Mouse (Mus musculus) limb, embryonic 11.5 days (tissue): ENCODE results near the gene Cckar. TPM values are rescaled to one million over a fixed set of nuclear protein-coding genes. Genes with fewer than 3 reads are reported as not detected.

Experiments used
- ATAC-seq: fragments of 200-750 bp; cut with Nextera tagmentation; 2 replicates; pipeline ENCODE4 v1.8.0; 2017; ENCODE audit warnings: low read depth; ENCODE audit not compliant: insufficient number of reproducible peaks, low FRiP score, low TSS enrichment
- DNase-seq: peaks from one replicate; pipeline ENCODE4 v3.0.0-alpha.2; 2015; ENCODE audit warnings: low spot score
- H3K27ac ChIP-seq: fragments of 300-500 bp; sonication (generic); replicated peaks from 2 replicates; pipeline ENCODE4 v1.5.1; 2014; ENCODE audit warnings: low read depth, mild to moderate bottlenecking, low read length
- H3K27me3 ChIP-seq: fragments of 300-500 bp; sonication (generic); 2 replicates; pipeline ENCODE4 v1.6.1; 2014; ENCODE audit warnings: mild to moderate bottlenecking, low read length, mixed read lengths; ENCODE audit not compliant: control insufficient read depth, insufficient read depth
- H3K36me3 ChIP-seq: fragments of 300-500 bp; sonication (generic); 2 replicates; pipeline ENCODE4 v1.6.1; 2014; ENCODE audit warnings: mild to moderate bottlenecking, low read length, moderate library complexity, mixed read lengths; ENCODE audit not compliant: control insufficient read depth, insufficient read depth
- H3K4me1 ChIP-seq: fragments of 300-500 bp; sonication (generic); 2 replicates; pipeline ENCODE4 v1.6.1; 2014; ENCODE audit warnings: low read length, mixed read lengths; ENCODE audit not compliant: control insufficient read depth, insufficient read depth
- H3K4me2 ChIP-seq: fragments of 300-500 bp; sonication (generic); 2 replicates; pipeline ENCODE4 v1.6.1; 2014; ENCODE audit warnings: low read depth, mild to moderate bottlenecking, moderate library complexity; ENCODE audit not compliant: severe bottlenecking
- H3K4me3 ChIP-seq: fragments of 300-500 bp; sonication (generic); 2 replicates; pipeline ENCODE4 v1.5.1; 2014; ENCODE audit warnings: low read depth, low read length
- H3K9ac ChIP-seq: fragments of 300-500 bp; sonication (generic); 2 replicates; pipeline ENCODE4 v1.6.1; 2014; ENCODE audit warnings: mild to moderate bottlenecking, low read length
- H3K9me3 ChIP-seq: fragments of 300-500 bp; sonication (generic); 2 replicates; pipeline ENCODE4 v1.6.1; 2016; ENCODE audit warnings: low read length; ENCODE audit not compliant: control insufficient read depth
- WGBS: fragments of 180-500 bp; shearing (Covaris S2); extraction: QIAGEN DNeasy Blood & Tissue Kit; methylation state at CpG from one replicate; pipeline ENCODE4 v1.1.7; 2014; 5-methylcytosine and 5-hydroxymethylcytosine counted together
- polyA plus RNA-seq: library from polyadenylated mRNA; unstranded; fragments of >200 nt; fragmentation: Nextera tagmentation; extraction: Ambion mirVana; gene quantifications from 2 replicates; pipeline ENCODE4 v1.2.1, GENCODE M21; 2014

The Cckar gene
- polyA plus RNA-seq, 1 experiment from 2014 or later, result 0.07 TPM

- H3K9me3 ChIP-seq, result no peaks in the 10 kb centered on the region
- DNase-seq, result no peak
- H3K27me3 ChIP-seq, result no peaks in the 10 kb centered on the region
- no peak overlapping the region for H3K4me3 ChIP-seq
- no peak for ATAC-seq
- H3K4me2 ChIP-seq, result no peak overlapping the region
- H3K27ac ChIP-seq, result no peak overlapping the region
- no peak overlapping the region for H3K9ac ChIP-seq
- H3K4me1 ChIP-seq, result no peaks in the 10 kb centered on the region
- no peaks in the 10 kb centered on the region for H3K36me3 ChIP-seq
- WGBS, result 89% methylated on average over 10 of the region's 10 CpGs
Measured at GRCm38 (mm10) chr5:53670321-53670938, 37.1 kb downstream of the Cckar start.

GRCm38 (mm10) chr5:53668021-53668420 is 39.5 kb downstream of the Cckar start:
- H3K4me1 ChIP-seq, result no peaks in the 10 kb centered on the region
- H3K27ac ChIP-seq, result no peak overlapping the region
- ATAC-seq (no peak), DNase-seq (no peak)
- H3K4me2 ChIP-seq, result no peak overlapping the region
- no peaks in the 10 kb centered on the region for H3K9me3 ChIP-seq
- no peaks in the 10 kb centered on the region for H3K36me3 ChIP-seq
- WGBS, result 91% methylated on average over 5 of the region's 5 CpGs
- H3K27me3 ChIP-seq, result no peaks in the 10 kb centered on the region
- H3K4me3 ChIP-seq, result no peak overlapping the region
- H3K9ac ChIP-seq, result no peak overlapping the region

- no peaks in the 10 kb centered on the region for H3K9me3 ChIP-seq
- ATAC-seq (no peak), DNase-seq (no peak)
- H3K9ac ChIP-seq, result no peak overlapping the region
- no peaks in the 10 kb centered on the region for H3K36me3 ChIP-seq
- H3K27ac ChIP-seq, result no peak overlapping the region
- H3K27me3 ChIP-seq, result no peaks in the 10 kb centered on the region
- H3K4me3 ChIP-seq, result no peak overlapping the region
- no peaks in the 10 kb centered on the region for H3K4me1 ChIP-seq
- H3K4me2 ChIP-seq, result no peak overlapping the region
Measured at GRCm38 (mm10) chr5:53663665-53664064, 43.8 kb downstream of the Cckar start.

- 43% methylated on average over 1 of the region's 1 CpGs for WGBS
- no peaks in the 10 kb centered on the region for H3K36me3 ChIP-seq
- no peak overlapping the region for H3K9ac ChIP-seq
- ATAC-seq (no peak), DNase-seq (no peak)
- no peaks in the 10 kb centered on the region for H3K9me3 ChIP-seq
- no peaks in the 10 kb centered on the region for H3K27me3 ChIP-seq
- no peak overlapping the region for H3K4me3 ChIP-seq
- no peaks in the 10 kb centered on the region for H3K4me1 ChIP-seq
- H3K4me2 ChIP-seq, result no peak overlapping the region
- no peak overlapping the region for H3K27ac ChIP-seq
Measured at GRCm38 (mm10) chr5:53662413-53662812, 45.1 kb downstream of the Cckar start.

- no peak overlapping the region for H3K4me2 ChIP-seq
- H3K4me1 ChIP-seq, result no peaks in the 10 kb centered on the region
- H3K9ac ChIP-seq, result no peak overlapping the region
- H3K27me3 ChIP-seq, result no peaks in the 10 kb centered on the region
- H3K9me3 ChIP-seq, result no peaks in the 10 kb centered on the region
- H3K27ac ChIP-seq, result no peak overlapping the region
- ATAC-seq, result no peak
- no peaks in the 10 kb centered on the region for H3K36me3 ChIP-seq
- WGBS, result 85% methylated on average over 2 of the region's 2 CpGs
- H3K4me3 ChIP-seq, result no peak overlapping the region
- DNase-seq, result no peak
Measured at GRCm38 (mm10) chr5:53661508-53661907, 46.0 kb downstream of the Cckar start.

- 74% methylated on average over 6 of the region's 6 CpGs for WGBS
- Histone ChIP-seq H3K27ac (no peak overlapping the region), H3K9me3 (no peaks in the 10 kb centered on the region), H3K4me1 (no peaks in the 10 kb centered on the region), H3K36me3 (no peaks in the 10 kb centered on the region), H3K4me2 (no peak overlapping the region), H3K27me3 (no peaks in the 10 kb centered on the region), H3K4me3 (no peak overlapping the region), H3K9ac (no peak overlapping the region)
- DNase-seq, result peak; percentile 57
- no peak for ATAC-seq
Measured at GRCm38 (mm10) chr5:53657925-53658324, 49.6 kb downstream of the Cckar start.

GRCm38 (mm10) chr5:53656596-53656995 is 50.9 kb downstream of the Cckar start:
- H3K4me3 ChIP-seq, result no peak overlapping the region
- H3K27ac ChIP-seq, result no peak overlapping the region
- H3K27me3 ChIP-seq, result no peaks in the 10 kb centered on the region
- no peak overlapping the region for H3K9ac ChIP-seq
- no peak overlapping the region for H3K4me2 ChIP-seq
- WGBS, result 21% methylated on average over 1 of the region's 1 CpGs
- no peaks in the 10 kb centered on the region for H3K4me1 ChIP-seq
- ATAC-seq (no peak), DNase-seq (no peak)
- H3K36me3 ChIP-seq, result peaks cover 4% of the 10 kb centered on the region; the same call in 1 of the 2 replicates
- H3K9me3 ChIP-seq, result no peaks in the 10 kb centered on the region

Other genes with a start within 250 kb of the Cckar start
- 54.7 and 57.7 TPM in 2 replicates for gene Rbpj, start 241.6 kb downstream of the Cckar start, polyA plus RNA-seq
- gene Tbc1d19, start 101.9 kb upstream of the Cckar start, polyA plus RNA-seq, result 40.5 and 41.5 TPM in 2 replicates